Comparison of ENCODE assay signal across 26 mouse cellular contexts in genomic region chr13:113911986-113912519, GRCm38 (mm10).
DNase-seq lines count a peak whose midpoint lies in the region; ATAC-seq lines count a peak whose summit lies in the region.
"Had no signal": no experiment of that assay in that cellular context is flagged by ENCODE, and none has a peak within 500 bp of the region (broad histone marks: within the 10 kb centered on the region; RNA-seq: fewer than 3 reads in every experiment).

No protein-coding gene starts in this region.

- WGBS in forebrain, embryonic 11.5 days: 54% methylated on average over 11 of the region's 11 CpGs
- 67% methylated on average over 11 of the region's 11 CpGs for WGBS in forebrain, embryonic 10.5 days
- 37% methylated on average over 11 of the region's 11 CpGs for WGBS in midbrain, embryonic 15.5 days
- WGBS in midbrain, embryonic 10.5 days: 65% methylated on average over 11 of the region's 11 CpGs
- 40% methylated on average over 11 of the region's 11 CpGs for WGBS in hindbrain, embryonic 14.5 days

- H3K4me3 ChIP-seq in forebrain, embryonic 11.5 days (ENCODE audit: low read depth, low read length): no peak overlapping the region
- H3K4me3 ChIP-seq in forebrain, embryonic 10.5 days: no peak overlapping the region
- no peak overlapping the region for H3K4me3 ChIP-seq in midbrain, embryonic 15.5 days
- H3K4me3 ChIP-seq in midbrain, embryonic 10.5 days: no peak overlapping the region
- no peak overlapping the region for H3K4me3 ChIP-seq in hindbrain, embryonic 14.5 days (replicated peaks; ENCODE audit: low read length)
- H3K4me3 ChIP-seq: embryonic facial prominence, embryonic 10.5 days; gastrocnemius, adult 2 months; heart, embryonic 15.5 days; intestine, embryonic 15.5 days; limb, embryonic 15.5 days; liver, embryonic 15.5 days; lung, embryonic 15.5 days; neural tube, embryonic 13.5 days; stomach, embryonic 15.5 days had no signal

- H3K9me3 ChIP-seq in forebrain, embryonic 11.5 days (ENCODE audit: control insufficient read depth, low read length): no peaks in the 10 kb centered on the region
- no peaks in the 10 kb centered on the region for H3K9me3 ChIP-seq in forebrain, embryonic 10.5 days
- no peaks in the 10 kb centered on the region for H3K9me3 ChIP-seq in midbrain, embryonic 15.5 days
- H3K9me3 ChIP-seq in midbrain, embryonic 10.5 days (replicated peaks): no peaks in the 10 kb centered on the region
- H3K9me3 ChIP-seq in hindbrain, embryonic 14.5 days (ENCODE audit: control insufficient read depth, low read length): no peaks in the 10 kb centered on the region
- H3K9me3 ChIP-seq: embryonic facial prominence, embryonic 10.5 days; heart, embryonic 15.5 days; intestine, embryonic 15.5 days; limb, embryonic 15.5 days; liver, embryonic 15.5 days; lung, embryonic 15.5 days; neural tube, embryonic 13.5 days; stomach, embryonic 15.5 days had no signal

- H3K27me3 ChIP-seq in forebrain, embryonic 11.5 days (ENCODE audit: control insufficient read depth, insufficient read depth, low read length): no peaks in the 10 kb centered on the region
- no peaks in the 10 kb centered on the region for H3K27me3 ChIP-seq in forebrain, embryonic 10.5 days (ENCODE audit: poor library complexity, severe bottlenecking)
- no peaks in the 10 kb centered on the region for H3K27me3 ChIP-seq in midbrain, embryonic 15.5 days (replicated peaks)
- H3K27me3 ChIP-seq in midbrain, embryonic 10.5 days (ENCODE audit: low read depth, poor library complexity, severe bottlenecking): 0 out of 2 replicates have a peak, but pooled peaks cover 4% of the 10 kb centered on the region
- H3K27me3 ChIP-seq in hindbrain, embryonic 14.5 days (ENCODE audit: control insufficient read depth, insufficient read depth, low read length): peaks cover 4% of the 10 kb centered on the region; the same call in 1 of the 2 replicates
- H3K27me3 ChIP-seq: heart, embryonic 15.5 days; intestine, embryonic 15.5 days; limb, embryonic 15.5 days; liver, embryonic 15.5 days; lung, embryonic 15.5 days; neural tube, embryonic 13.5 days; stomach, embryonic 15.5 days had no signal

- H3K36me3 ChIP-seq in forebrain, embryonic 11.5 days (ENCODE audit: control insufficient read depth, insufficient read depth, low read length): no peaks in the 10 kb centered on the region
- 0 out of 2 replicates have a peak, but pooled peaks cover 2% of the 10 kb centered on the region for H3K36me3 ChIP-seq in forebrain, embryonic 10.5 days (replicated peaks)
- no peaks in the 10 kb centered on the region for H3K36me3 ChIP-seq in midbrain, embryonic 15.5 days (replicated peaks)
- H3K36me3 ChIP-seq in midbrain, embryonic 10.5 days: no peaks in the 10 kb centered on the region
- H3K36me3 ChIP-seq in hindbrain, embryonic 14.5 days (replicated peaks; ENCODE audit: control insufficient read depth, insufficient read depth): no peaks in the 10 kb centered on the region
- H3K36me3 ChIP-seq: embryonic facial prominence, embryonic 10.5 days; heart, embryonic 15.5 days; intestine, embryonic 15.5 days; limb, embryonic 15.5 days; liver, embryonic 15.5 days; lung, embryonic 15.5 days; neural tube, embryonic 13.5 days; stomach, embryonic 15.5 days had no signal

- peak; percentile 31; the same call in 1 of the 2 replicates for ATAC-seq in forebrain, embryonic 11.5 days (replicated peaks; ENCODE audit: low FRiP score)
- peak; percentile 55 for ATAC-seq in midbrain, embryonic 15.5 days (replicated peaks)
- peak; percentile 52; the same call in 1 of the 2 replicates for ATAC-seq in hindbrain, embryonic 14.5 days (ENCODE audit: low FRiP score)
- ATAC-seq: intestine, embryonic 15.5 days had no signal

- H3K4me1 ChIP-seq in forebrain, embryonic 11.5 days (replicated peaks; ENCODE audit: control insufficient read depth, insufficient read depth, low read length): peaks cover 2% of the 10 kb centered on the region; the same call in 1 of the 2 replicates
- H3K4me1 ChIP-seq in forebrain, embryonic 10.5 days: peaks cover 34% of the 10 kb centered on the region
- H3K4me1 ChIP-seq in midbrain, embryonic 15.5 days: peaks cover 15% of the 10 kb centered on the region
- peaks cover 45% of the 10 kb centered on the region for H3K4me1 ChIP-seq in midbrain, embryonic 10.5 days
- H3K4me1 ChIP-seq in hindbrain, embryonic 14.5 days (replicated peaks; ENCODE audit: control insufficient read depth, insufficient read depth, low read length): 0 out of 2 replicates have a peak, but pooled peaks cover 2% of the 10 kb centered on the region
- H3K4me1 ChIP-seq: heart, embryonic 15.5 days; intestine, embryonic 15.5 days; liver, embryonic 15.5 days; lung, embryonic 15.5 days; stomach, embryonic 15.5 days had no signal

- no peak overlapping the region for H3K27ac ChIP-seq in forebrain, embryonic 11.5 days (ENCODE audit: low read depth, low read length)
- no peak overlapping the region for H3K27ac ChIP-seq in forebrain, embryonic 10.5 days
- no peak overlapping the region for H3K27ac ChIP-seq in midbrain, embryonic 15.5 days
- no peak overlapping the region for H3K27ac ChIP-seq in midbrain, embryonic 10.5 days (replicated peaks)
- H3K27ac ChIP-seq in hindbrain, embryonic 14.5 days: no peak overlapping the region
- H3K27ac ChIP-seq: embryonic facial prominence, embryonic 10.5 days; gastrocnemius, adult 2 months; heart, embryonic 15.5 days; intestine, embryonic 15.5 days; limb, embryonic 15.5 days; liver, embryonic 15.5 days; lung, embryonic 15.5 days; neural tube, embryonic 13.5 days; stomach, embryonic 15.5 days had no signal

- DNase-seq in forebrain, embryonic 11.5 days (ENCODE audit: low spot score): no peak
- DNase-seq in forebrain, embryonic 10.5 days (ENCODE audit: extremely low spot score, low spot score): no peak
- no peak for DNase-seq in midbrain, embryonic 10.5 days (ENCODE audit: low spot score)
- DNase-seq in hindbrain, embryonic 14.5 days (ENCODE audit: low spot score): no peak
- no peak for DNase-seq in liver
- no peak for DNase-seq in adrenal gland, adult 2 months
- no peak for DNase-seq in frontal cortex, postnatal 36 days (ENCODE audit: low spot score in 2 of 2)
- DNase-seq: adrenal gland, postnatal 14 days; cerebellum, adult 8-10 months; gastrocnemius, adult 2 months; heart, postnatal 4 days; kidney, adult 9 months; kidney, postnatal 14 days; left cerebral cortex, postnatal 4 days; lung, postnatal 4 days; thymus, adult 18-20 months; thymus, postnatal 36 days had no signal

- H3K9ac ChIP-seq in forebrain, embryonic 11.5 days (ENCODE audit: low read length): no peak overlapping the region
- H3K9ac ChIP-seq in midbrain, embryonic 15.5 days: no peak overlapping the region
- H3K9ac ChIP-seq in hindbrain, embryonic 14.5 days: no peak overlapping the region
- H3K9ac ChIP-seq: heart, embryonic 15.5 days; intestine, embryonic 15.5 days; limb, embryonic 15.5 days; liver, embryonic 15.5 days; lung, embryonic 15.5 days; neural tube, embryonic 13.5 days; stomach, embryonic 15.5 days had no signal

- no peak overlapping the region for H3K4me2 ChIP-seq in forebrain, embryonic 11.5 days (ENCODE audit: low read depth, low read length, severe bottlenecking)
- peak overlapping the region; percentile 19; the same call in 1 of the 2 replicates for H3K4me2 ChIP-seq in midbrain, embryonic 15.5 days
- H3K4me2 ChIP-seq in hindbrain, embryonic 14.5 days (replicated peaks): no peak overlapping the region
- H3K4me2 ChIP-seq: heart, embryonic 15.5 days; intestine, embryonic 15.5 days; limb, embryonic 15.5 days; liver, embryonic 15.5 days; lung, embryonic 15.5 days; neural tube, embryonic 13.5 days; stomach, embryonic 15.5 days had no signal
